Mouse (Mus musculus) liver, adult 2 months (tissue): ENCODE results near the gene Sipa1l2.

Source experiments
- CTCF ChIP-seq: fragments of 200-500 bp; IDR thresholded peaks from 2 replicates; pipeline ENCODE4 v1.5.1; 2011; ENCODE audit warnings: low read depth, low read length, control low read depth
- POLR2A ChIP-seq: fragments of 200-500 bp; IDR thresholded peaks from 2 replicates; pipeline ENCODE4 v1.6.1; 2011; ENCODE audit warnings: low read length, control low read depth; ENCODE audit not compliant: insufficient read depth; ENCODE audit errors: extremely low read depth

- TF ChIP-seq CTCF, result no peak
- TF ChIP-seq POLR2A, result no peak
These were observed 40.6 kb downstream of the Sipa1l2 start for GRCm38 (mm10) chr8:125529019-125529418.
